Mouse (Mus musculus) cerebellum, postnatal 4 days (tissue): ENCODE measurements around the gene Fndc7.
"Not testable (repeated sequence)": the region's sequence is repeated elsewhere in the genome, so short reads cannot be mapped to it uniquely, and the experiment has no call there.

ENCODE experiments used
- DNase-seq, 2 experiments: peaks; one replicate each; pipeline ENCODE4 v3.0.0; 2022; ENCODE audit warnings: low spot score in 2 of 2, mixed read lengths in 1 of 2

Gene Fndc7

GRCm38 (mm10) chr3:108886934-108887617 is 2.7 kb downstream of the Fndc7 start:
- DNase-seq: no peak

GRCm38 (mm10) chr3:108885686-108886530 is 3.9 kb downstream of the Fndc7 start:
- peak in 1 of 2 experiments; percentile 22 for DNase-seq

- DNase-seq: no peak
Measured at GRCm38 (mm10) chr3:108884706-108885289, 5.0 kb downstream of the Fndc7 start.

GRCm38 (mm10) chr3:108883067-108883466 is 6.7 kb downstream of the Fndc7 start:
- DNase-seq: no peak

- not testable (repeated sequence) for DNase-seq
Measured at GRCm38 (mm10) chr3:108881873-108882272, 7.9 kb downstream of the Fndc7 start.

DNA sequence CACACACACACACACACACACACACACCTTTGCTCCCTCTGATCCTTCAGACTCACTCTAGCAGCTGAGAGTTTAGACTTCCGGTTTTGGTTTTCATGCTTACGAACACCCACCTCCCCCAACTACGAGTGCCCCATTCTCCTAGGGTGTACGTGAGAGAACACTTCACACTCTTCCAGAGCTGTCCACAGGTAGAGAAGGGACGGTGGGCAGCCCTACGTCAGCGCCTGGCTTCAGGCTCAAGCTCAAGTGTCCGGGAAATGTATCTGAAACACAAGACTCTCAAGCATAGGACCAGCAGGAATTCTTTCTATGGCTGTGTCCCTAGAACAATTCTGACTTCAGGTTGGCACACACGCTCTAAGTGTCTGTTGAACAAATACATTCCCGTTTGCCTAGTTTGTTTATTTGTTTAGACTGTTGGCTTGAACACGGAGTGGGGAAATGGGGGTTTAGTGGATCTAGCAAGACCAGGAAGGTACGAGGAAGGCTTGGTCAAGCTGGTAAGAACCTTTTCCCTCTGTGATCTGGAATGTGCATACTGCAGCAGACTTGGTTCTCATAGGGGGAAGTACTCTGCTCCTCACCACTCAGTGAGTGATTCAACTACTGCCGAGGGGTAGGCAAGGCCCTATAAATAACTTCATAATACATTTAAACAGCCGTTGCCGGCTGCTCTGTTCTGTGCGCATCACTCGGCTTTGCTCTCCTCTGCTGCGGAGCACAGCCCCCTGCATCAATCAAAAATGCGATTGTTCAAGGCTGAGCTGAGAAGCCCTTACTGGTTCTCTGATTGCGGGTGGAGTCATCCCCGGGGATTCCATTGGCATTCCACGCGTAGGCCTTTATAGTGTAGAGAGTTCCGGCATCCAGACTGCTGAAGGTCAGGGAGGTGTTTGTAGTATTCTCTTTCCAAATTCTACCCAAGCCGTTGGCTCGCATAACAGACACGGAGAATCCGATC is 9.0 kb downstream of the Fndc7 start:
- no peak for DNase-seq

GRCm38 (mm10) chr3:108879836-108880435 is 9.9 kb downstream of the Fndc7 start:
- DNase-seq: no peak

DNA sequence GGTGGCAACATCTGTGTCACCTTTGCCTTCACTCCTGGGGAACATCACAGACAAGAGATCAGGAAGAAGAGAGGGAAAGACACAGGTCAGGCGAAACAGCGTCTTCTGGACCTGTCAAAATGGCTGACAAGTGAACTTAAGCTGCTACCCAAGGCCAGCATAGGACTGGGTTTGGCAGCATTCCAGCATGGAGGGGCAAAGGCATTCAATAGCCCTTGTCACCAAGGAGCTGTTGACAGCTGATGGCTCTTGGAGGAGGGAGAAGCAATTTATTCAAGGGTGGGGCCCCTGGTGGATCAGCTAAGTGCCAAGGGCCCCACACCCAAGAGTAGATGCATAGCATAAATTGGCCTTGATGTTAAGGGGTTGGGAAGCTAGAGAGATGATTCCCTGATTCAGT is 10.7 kb downstream of the Fndc7 start:
- DNase-seq: no peak

- DNase-seq: no peak
Measured at GRCm38 (mm10) chr3:108870631-108871030, 19.2 kb downstream of the Fndc7 start.

GRCm38 (mm10) chr3:108867449-108867848 is 22.4 kb downstream of the Fndc7 start:
- DNase-seq: no peak

DNA sequence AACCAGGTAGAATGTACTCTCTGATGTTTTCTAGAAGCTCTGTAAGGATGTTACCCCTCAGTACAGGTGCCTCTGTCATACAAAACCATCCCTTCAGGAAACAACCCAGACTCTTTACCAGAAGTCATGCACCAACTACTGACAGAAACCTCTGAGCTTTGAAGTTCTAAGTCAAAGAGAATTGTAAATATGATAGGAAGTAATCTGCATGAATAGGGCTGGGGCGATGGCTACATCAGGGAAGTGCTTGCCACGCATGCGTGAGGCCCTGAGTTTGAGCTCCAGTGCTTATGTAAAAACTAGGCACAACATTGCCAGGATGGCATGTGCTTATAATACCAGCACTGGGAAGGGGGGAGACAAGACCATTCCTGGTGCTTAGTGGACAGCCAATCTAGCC is 24.1 kb downstream of the Fndc7 start:
- no peak for DNase-seq

DNA sequence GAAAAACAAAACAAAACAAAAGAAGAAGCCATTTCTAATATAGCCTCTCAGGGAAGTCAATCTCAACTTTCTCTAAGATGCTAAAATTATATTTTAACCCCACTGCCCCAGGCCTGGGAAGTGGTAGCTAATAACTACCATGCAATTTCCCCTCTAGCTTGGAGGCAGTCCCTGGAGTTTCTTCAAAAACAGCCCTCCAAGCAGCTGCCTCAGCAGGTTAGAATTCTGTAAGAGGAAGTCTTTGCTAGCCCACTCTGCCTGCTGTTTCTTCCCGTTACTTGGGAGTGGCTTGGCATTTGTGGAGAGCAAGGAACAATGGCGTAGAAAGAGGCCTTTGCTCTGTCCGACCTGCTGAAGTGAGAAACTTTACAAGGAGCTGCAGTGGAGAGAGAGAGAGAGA is 24.7 kb downstream of the Fndc7 start:
- no peak for DNase-seq

DNA sequence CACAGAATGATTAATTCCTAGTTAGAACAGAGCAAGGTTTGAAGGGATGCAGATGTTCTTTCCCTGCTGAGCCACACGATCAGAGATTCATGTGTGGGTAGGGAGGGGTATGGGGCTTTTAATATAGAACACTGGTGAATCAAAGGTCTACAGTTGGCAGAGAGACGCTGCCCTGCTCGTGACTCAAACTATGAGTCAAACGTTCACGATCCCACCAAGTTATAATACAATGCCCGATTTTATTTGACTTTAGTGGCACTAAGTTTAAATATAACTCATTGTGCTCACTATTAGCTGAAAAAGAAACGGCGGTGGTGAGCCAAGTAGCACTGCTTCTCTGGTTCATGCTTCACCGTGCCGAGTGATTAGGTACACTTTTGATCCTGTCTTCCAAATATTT is 26.7 kb downstream of the Fndc7 start:
- DNase-seq: no peak

DNA sequence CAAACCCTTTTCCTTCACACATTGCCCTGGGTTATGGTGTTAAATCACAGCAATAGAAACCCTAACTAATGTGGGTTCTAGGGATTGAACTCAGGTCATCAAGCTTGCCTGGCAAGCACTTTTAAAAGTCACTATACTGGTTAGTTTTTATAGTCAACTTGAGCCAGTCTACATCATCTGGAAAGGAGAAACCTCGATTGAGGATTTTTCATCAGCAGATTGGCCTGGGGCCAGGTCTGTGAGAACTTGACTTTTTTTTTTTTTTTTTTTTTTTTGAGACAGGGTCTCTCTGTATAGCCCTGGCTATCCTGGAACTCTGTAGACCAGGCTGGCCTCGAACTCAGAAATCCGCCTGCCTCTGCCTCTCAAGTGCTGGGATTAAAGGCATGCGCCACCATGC is 27.5 kb downstream of the Fndc7 start:
- DNase-seq: not testable (repeated sequence)

DNA sequence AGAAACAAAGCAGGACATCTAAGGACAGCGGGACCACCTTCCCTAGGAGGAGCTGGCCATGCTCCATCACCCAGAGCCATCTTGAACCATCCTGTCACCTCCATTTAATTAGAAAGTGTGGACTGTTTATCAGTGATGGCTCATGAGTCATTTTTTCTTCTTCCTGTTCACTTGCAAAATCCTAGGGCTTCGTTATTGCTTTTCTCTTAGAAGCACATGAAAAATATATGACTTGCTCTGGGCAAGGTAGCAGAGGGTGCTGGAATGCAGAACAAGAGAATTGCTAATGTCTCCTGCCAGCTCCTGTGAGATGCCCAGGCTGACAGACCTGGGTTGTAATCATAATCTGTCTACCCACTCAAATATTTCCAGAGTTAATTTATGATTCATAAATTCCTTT is 29.0 kb downstream of the Fndc7 start:
- DNase-seq: no peak

DNA sequence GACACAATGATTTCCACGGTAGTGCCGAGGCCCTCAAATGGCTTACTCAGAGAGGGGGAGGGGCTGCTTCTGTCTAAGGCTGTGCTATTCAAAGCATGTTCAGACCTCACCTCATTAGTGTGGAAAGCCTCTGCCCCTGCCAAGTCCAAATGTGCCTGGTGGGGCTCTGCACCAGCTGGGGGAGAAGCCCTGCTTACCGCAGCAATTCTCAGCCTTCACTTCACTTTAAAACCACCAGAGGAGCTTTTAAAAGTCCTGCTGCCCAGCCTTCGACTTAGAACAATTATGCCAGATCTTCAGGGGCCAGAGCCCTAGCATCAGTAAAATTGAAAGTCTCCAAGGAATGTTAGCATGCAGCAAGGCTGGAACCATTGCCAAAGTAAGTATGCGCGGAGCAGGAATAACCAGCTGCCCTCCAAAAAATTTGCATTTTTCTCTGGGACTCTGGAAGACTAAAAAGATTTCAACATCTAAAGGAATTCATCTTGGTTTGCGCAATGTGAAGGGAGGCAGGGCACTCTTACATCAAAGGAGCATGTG is 31.5 kb downstream of the Fndc7 start:
- peak in 1 of 2 experiments; percentile 21 for DNase-seq

DNA sequence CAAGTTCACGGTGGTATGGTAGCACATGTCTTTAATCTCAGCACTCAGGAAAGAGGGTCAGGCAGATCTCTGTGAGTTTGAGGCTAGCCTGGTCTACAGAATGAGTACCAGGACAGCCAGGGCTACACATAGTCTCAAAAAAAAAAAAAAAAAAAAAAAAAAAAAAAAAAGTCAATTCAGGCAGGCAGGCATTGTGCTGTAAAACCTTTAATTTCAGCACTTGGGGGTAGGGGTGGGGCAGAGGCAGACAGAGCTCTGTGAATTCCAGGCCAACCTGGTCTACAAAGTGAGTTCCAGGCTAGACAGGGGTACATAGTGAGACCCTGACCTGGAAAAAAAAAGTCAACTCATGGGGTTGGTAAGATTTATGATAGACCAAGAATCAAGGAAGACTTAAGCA is 32.1 kb downstream of the Fndc7 start:
- no peak for DNase-seq

DNA sequence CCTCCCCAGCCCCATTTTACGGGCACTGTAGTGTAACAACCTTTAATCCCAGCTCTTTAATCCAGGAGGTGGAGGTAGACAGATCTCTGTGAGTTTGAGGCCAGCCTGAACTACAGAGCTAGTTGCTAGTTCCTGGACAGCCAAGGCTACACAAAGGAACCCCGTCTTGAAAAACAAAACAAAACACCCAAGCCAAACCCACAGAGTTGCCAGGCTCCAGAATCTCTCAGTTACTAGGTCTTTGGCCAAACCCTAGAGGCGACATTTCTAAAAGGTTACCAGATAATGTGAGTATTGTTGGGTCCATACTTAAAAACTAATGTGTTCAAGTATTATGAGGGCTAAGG is 32.7 kb downstream of the Fndc7 start:
- DNase-seq: no peak

- no peak for DNase-seq
Measured at GRCm38 (mm10) chr3:108856386-108857123, 33.3 kb downstream of the Fndc7 start.

DNA sequence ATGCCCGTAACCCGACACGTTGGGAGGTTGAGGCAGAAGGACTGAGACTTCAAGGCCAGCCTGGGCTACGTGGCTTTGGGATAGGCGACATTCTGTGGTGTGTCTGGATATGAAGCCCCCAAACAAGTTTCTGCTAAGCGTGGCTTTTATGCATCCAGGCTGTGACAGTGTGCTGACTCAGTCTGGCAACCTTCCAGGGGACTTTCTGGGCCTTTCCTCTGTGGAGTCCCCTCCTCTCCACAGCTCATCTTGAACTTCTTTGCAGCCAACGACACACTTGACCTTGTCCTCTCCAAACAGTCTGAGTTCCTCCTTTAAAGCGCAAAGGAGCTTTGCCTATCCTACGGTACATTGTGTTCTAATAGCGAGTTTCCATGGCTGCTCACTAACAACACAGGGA is 33.9 kb downstream of the Fndc7 start:
- DNase-seq: peak in 1 of 2 experiments; percentile 23
